Mouse (Mus musculus): Measurements from ENCODE around the gene Fermt3.
"Not testable (repeated sequence)": the region's sequence is repeated elsewhere in the genome, so short reads cannot be mapped to it uniquely, and the experiment has no call there.

Gene Fermt3

GRCm38 (mm10) chr19:6991166-6991565, 28.1 kb downstream of the Fermt3 start:
- not testable (repeated sequence) for DNase-seq (ENCODE audit: low spot score in 2 of 2)

- no peak for DNase-seq (ENCODE audit: low spot score in 2 of 2)
These were observed 28.6 kb downstream of the Fermt3 start for GRCm38 (mm10) chr19:6990712-6991111.

- no peak for DNase-seq (ENCODE audit: low spot score in 2 of 2)
These were observed 30.0 kb downstream of the Fermt3 start for GRCm38 (mm10) chr19:6989251-6989650.

- no peak for DNase-seq (ENCODE audit: low spot score in 2 of 2)
These were observed 31.4 kb downstream of the Fermt3 start for GRCm38 (mm10) chr19:6987904-6988285.

- peak in 1 of 2 experiments; percentile 62 for DNase-seq (ENCODE audit: low spot score in 2 of 2)
These were observed 32.0 kb downstream of the Fermt3 start, which contains the start of gene Vegfb for GRCm38 (mm10) chr19:6987061-6987903. Gene Vegfb (minus strand): TSS chr19:6987651.

- no peak for DNase-seq (ENCODE audit: low spot score in 2 of 2)
These were observed 33.1 kb downstream of the Fermt3 start for GRCm38 (mm10) chr19:6985951-6986708.

GRCm38 (mm10) chr19:6985300-6985699, 34.0 kb downstream of the Fermt3 start:
- no peak for DNase-seq (ENCODE audit: low spot score in 2 of 2)

GRCm38 (mm10) chr19:6983621-6984020, 35.6 kb downstream of the Fermt3 start:
- DNase-seq (ENCODE audit: low spot score in 2 of 2) = no peak

GRCm38 (mm10) chr19:6981465-6981864, 37.8 kb downstream of the Fermt3 start:
- no peak for DNase-seq (ENCODE audit: low spot score in 2 of 2)

GRCm38 (mm10) chr19:6980381-6981093, 38.7 kb downstream of the Fermt3 start, which contains the start of gene Fkbp2:
Gene Fkbp2 (minus strand): TSS chr19:6980501.
- DNase-seq (ENCODE audit: low spot score in 2 of 2) = peak; percentile 99

- DNase-seq (ENCODE audit: low spot score in 2 of 2) = peak; percentile 98 to 100
These were observed 39.5 kb downstream of the Fermt3 start for GRCm38 (mm10) chr19:6979486-6980380.

- DNase-seq (ENCODE audit: low spot score in 2 of 2) = no peak
These were observed 40.2 kb downstream of the Fermt3 start for GRCm38 (mm10) chr19:6979001-6979479.

- no peak for DNase-seq (ENCODE audit: low spot score in 2 of 2)
These were observed 40.7 kb downstream of the Fermt3 start for GRCm38 (mm10) chr19:6978639-6978974.

- DNase-seq (ENCODE audit: low spot score in 2 of 2) = no peak
These were observed 41.3 kb downstream of the Fermt3 start for GRCm38 (mm10) chr19:6977759-6978638.

GRCm38 (mm10) chr19:6975537-6976521, 43.4 kb downstream of the Fermt3 start, which contains the start of gene Plcb3:
Gene Plcb3 (minus strand): TSS chr19:6976470.
- DNase-seq (ENCODE audit: low spot score in 2 of 2) = peak; percentile 54 to 64

GRCm38 (mm10) chr19:6974211-6975205, 44.8 kb downstream of the Fermt3 start, which contains the start of gene Ppp1r14b:
Gene Ppp1r14b (plus strand): TSS chr19:6974968.
- DNase-seq (ENCODE audit: low spot score in 2 of 2) = peak; percentile 77

- DNase-seq (ENCODE audit: low spot score in 2 of 2) = no peak
These were observed 45.6 kb downstream of the Fermt3 start for GRCm38 (mm10) chr19:6973581-6974190.

Data from frontal cortex, postnatal 36 days (tissue).